Mouse (Mus musculus) brain, embryonic 14.5 days (tissue): ENCODE results near the gene Grb7.

Experiments
- CTCF ChIP-seq: fragments of 200-500 bp; IDR thresholded peaks from 2 replicates; pipeline ENCODE4 v1.5.1; 2012; ENCODE audit warnings: inconsistent platforms, mild to moderate bottlenecking, moderate library complexity, borderline replicate concordance; ENCODE audit not compliant: insufficient read depth, insufficient read length; ENCODE audit errors: extremely low read depth
- POLR2A ChIP-seq: fragments of 200-500 bp; IDR thresholded peaks from 2 replicates; pipeline ENCODE4 v1.6.1; 2012; ENCODE audit warnings: mild to moderate bottlenecking, inconsistent platforms, borderline replicate concordance; ENCODE audit not compliant: poor library complexity, insufficient read depth, insufficient read length, severe bottlenecking; ENCODE audit errors: extremely low read depth

GRCm38 (mm10) chr11:98504926-98505325 lies 58.7 kb downstream of the Grb7 start:
- TF ChIP-seq POLR2A (no peak), CTCF (no peak)
